Mouse (Mus musculus): ENCODE data around the gene Ppp3r1. TPM values are rescaled to one million over a fixed set of nuclear protein-coding genes. Genes with fewer than 3 reads are reported as not detected.

Gene Ppp3r1
- polyA plus RNA-seq, 1 experiment from 2014 or later = 37.6 TPM

GRCm38 (mm10) chr11:17170938-17171729, 12.1 kb downstream of the Ppp3r1 start:
- whole genome bisulfite sequencing (ENCODE audit: insufficient replicate concordance) = 78% methylated on average over 1 of the region's 1 CpGs
- no peak for DNase-seq
- no peak for ATAC-seq (ENCODE audit: low read depth)
- Histone ChIP-seq H3K9me3 (replicated peaks) (no peaks in the 10 kb centered on the region), H3K36me3 (peaks cover 7% of the 10 kb centered on the region; the same call in 1 of the 2 replicates), H3K27me3 (no peaks in the 10 kb centered on the region), H3K9ac (no peak overlapping the region), H3K4me2 (no peak overlapping the region), H3K27ac (no peak overlapping the region), H3K4me1 (replicated peaks) (peaks cover 47% of the 10 kb centered on the region), H3K4me3 (replicated peaks) (no peak overlapping the region)

- DNase-seq (no peak), ATAC-seq (ENCODE audit: low read depth) (no peak)
- no peaks in the 10 kb centered on the region for H3K27me3 ChIP-seq
- 88% methylated on average over 4 of the region's 4 CpGs for WGBS (ENCODE audit: insufficient replicate concordance)
- H3K9ac ChIP-seq = no peak overlapping the region
- H3K9me3 ChIP-seq (replicated peaks) = no peaks in the 10 kb centered on the region
- H3K4me1 ChIP-seq (replicated peaks) = peaks cover 39% of the 10 kb centered on the region
- peaks cover 7% of the 10 kb centered on the region; the same call in 1 of the 2 replicates for H3K36me3 ChIP-seq
- no peak overlapping the region for H3K27ac ChIP-seq
- no peak overlapping the region for H3K4me3 ChIP-seq (replicated peaks)
- H3K4me2 ChIP-seq = no peak overlapping the region
Measured at GRCm38 (mm10) chr11:17172300-17172699, 13.2 kb downstream of the Ppp3r1 start.

- no peaks in the 10 kb centered on the region for H3K27me3 ChIP-seq
- no peaks in the 10 kb centered on the region for H3K9me3 ChIP-seq (replicated peaks)
- 59% methylated on average over 1 of the region's 1 CpGs for WGBS (ENCODE audit: insufficient replicate concordance)
- peaks cover 7% of the 10 kb centered on the region; the same call in 1 of the 2 replicates for H3K36me3 ChIP-seq
- no peak overlapping the region for H3K4me2 ChIP-seq
- no peak overlapping the region for H3K4me3 ChIP-seq (replicated peaks)
- H3K27ac ChIP-seq = no peak overlapping the region
- peaks cover 11% of the 10 kb centered on the region for H3K4me1 ChIP-seq (replicated peaks)
- no peak overlapping the region for H3K9ac ChIP-seq
- no peak for DNase-seq
- ATAC-seq (ENCODE audit: low read depth) = no peak
Measured at GRCm38 (mm10) chr11:17176638-17177037, 17.6 kb downstream of the Ppp3r1 start.

- no peak overlapping the region for H3K4me2 ChIP-seq
- no peak overlapping the region for H3K4me3 ChIP-seq (replicated peaks)
- H3K9ac ChIP-seq = no peak overlapping the region
- ATAC-seq (ENCODE audit: low read depth) (no peak), DNase-seq (no peak)
- no peak overlapping the region for H3K27ac ChIP-seq
- WGBS (ENCODE audit: insufficient replicate concordance) = 47% methylated on average over 3 of the region's 3 CpGs
- H3K9me3 ChIP-seq (replicated peaks) = no peaks in the 10 kb centered on the region
- H3K36me3 ChIP-seq = peaks cover 3% of the 10 kb centered on the region; the same call in 1 of the 2 replicates
- no peaks in the 10 kb centered on the region for H3K27me3 ChIP-seq
- peaks cover 10% of the 10 kb centered on the region for H3K4me1 ChIP-seq (replicated peaks)
Measured at GRCm38 (mm10) chr11:17180753-17181152, 21.7 kb downstream of the Ppp3r1 start.

GRCm38 (mm10) chr11:17181807-17182206, 22.7 kb downstream of the Ppp3r1 start, which contains the start of gene Wdr92:
Gene Wdr92 (plus strand): TSS chr11:17182107.
- Histone ChIP-seq H3K27me3 (no peaks in the 10 kb centered on the region), H3K4me2 (no peak within 1 kb of the TSS), H3K4me1 (replicated peaks) (peaks cover 10% of the 10 kb centered on the region), H3K4me3 (replicated peaks) (no peak within 1 kb of the TSS), H3K9ac (no peak within 1 kb of the TSS), H3K27ac (no peak within 1 kb of the TSS), H3K9me3 (replicated peaks) (no peaks in the 10 kb centered on the region), H3K36me3 (peaks cover 3% of the 10 kb centered on the region; the same call in 1 of the 2 replicates)
- DNase-seq = no peak
- ATAC-seq (ENCODE audit: low read depth) = no peak
- 82% methylated on average over 3 of the region's 3 CpGs for WGBS (ENCODE audit: insufficient replicate concordance)

GRCm38 (mm10) chr11:17183165-17183564, 24.1 kb downstream of the Ppp3r1 start:
- Histone ChIP-seq H3K9me3 (replicated peaks) (no peaks in the 10 kb centered on the region), H3K4me2 (no peak overlapping the region), H3K27me3 (no peaks in the 10 kb centered on the region), H3K9ac (no peak overlapping the region), H3K36me3 (peaks cover 3% of the 10 kb centered on the region; the same call in 1 of the 2 replicates), H3K4me3 (replicated peaks) (no peak overlapping the region), H3K27ac (no peak overlapping the region), H3K4me1 (replicated peaks) (peaks cover 10% of the 10 kb centered on the region)
- 73% methylated on average over 2 of the region's 2 CpGs for WGBS (ENCODE audit: insufficient replicate concordance)
- ATAC-seq (ENCODE audit: low read depth) (no peak), DNase-seq (no peak)

- H3K4me1 ChIP-seq (replicated peaks) = 0 out of 2 replicates have a peak, but pooled peaks cover 3% of the 10 kb centered on the region
- H3K36me3 ChIP-seq = peaks cover under 1% of the 10 kb centered on the region; the same call in 1 of the 2 replicates
- H3K4me2 ChIP-seq = no peak overlapping the region
- H3K4me3 ChIP-seq (replicated peaks) = no peak overlapping the region
- no peaks in the 10 kb centered on the region for H3K27me3 ChIP-seq
- no peak overlapping the region for H3K27ac ChIP-seq
- DNase-seq (no peak), ATAC-seq (ENCODE audit: low read depth) (no peak)
- WGBS (ENCODE audit: insufficient replicate concordance) = 66% methylated on average over 3 of the region's 3 CpGs
- no peaks in the 10 kb centered on the region for H3K9me3 ChIP-seq (replicated peaks)
- no peak overlapping the region for H3K9ac ChIP-seq
Measured at GRCm38 (mm10) chr11:17187649-17188048, 28.6 kb downstream of the Ppp3r1 start.

GRCm38 (mm10) chr11:17188786-17189185, 29.7 kb downstream of the Ppp3r1 start:
- ATAC-seq (ENCODE audit: low read depth) (no peak), DNase-seq (no peak)
- Histone ChIP-seq H3K4me3 (replicated peaks) (no peak overlapping the region), H3K36me3 (no peaks in the 10 kb centered on the region), H3K27me3 (no peaks in the 10 kb centered on the region), H3K9me3 (replicated peaks) (no peaks in the 10 kb centered on the region), H3K27ac (no peak overlapping the region), H3K4me2 (no peak overlapping the region), H3K4me1 (replicated peaks) (0 out of 2 replicates have a peak, but pooled peaks cover 3% of the 10 kb centered on the region), H3K9ac (no peak overlapping the region)
- 86% methylated on average over 3 of the region's 3 CpGs for WGBS (ENCODE audit: insufficient replicate concordance)

GRCm38 (mm10) chr11:17192151-17192844, 33.2 kb downstream of the Ppp3r1 start:
- Histone ChIP-seq H3K4me3 (replicated peaks) (no peak overlapping the region), H3K9me3 (replicated peaks) (no peaks in the 10 kb centered on the region), H3K4me1 (replicated peaks) (no peaks in the 10 kb centered on the region), H3K4me2 (no peak overlapping the region), H3K27me3 (no peaks in the 10 kb centered on the region), H3K36me3 (peaks cover 32% of the 10 kb centered on the region), H3K9ac (no peak overlapping the region), H3K27ac (no peak overlapping the region)
- 74% methylated on average over 9 of the region's 9 CpGs for WGBS (ENCODE audit: insufficient replicate concordance)
- ATAC-seq (ENCODE audit: low read depth) = no peak
- no peak for DNase-seq

GRCm38 (mm10) chr11:17199170-17199569, 40.1 kb downstream of the Ppp3r1 start:
- no peak for ATAC-seq (ENCODE audit: low read depth)
- DNase-seq = no peak
- Histone ChIP-seq H3K27ac (no peak overlapping the region), H3K4me3 (replicated peaks) (no peak overlapping the region), H3K4me1 (replicated peaks) (no peaks in the 10 kb centered on the region), H3K4me2 (no peak overlapping the region), H3K27me3 (no peaks in the 10 kb centered on the region), H3K9me3 (replicated peaks) (no peaks in the 10 kb centered on the region), H3K36me3 (peaks cover 73% of the 10 kb centered on the region), H3K9ac (no peak overlapping the region)
- WGBS (ENCODE audit: insufficient replicate concordance) = 73% methylated on average over 5 of the region's 5 CpGs

GRCm38 (mm10) chr11:17199840-17200501, 40.9 kb downstream of the Ppp3r1 start:
- Histone ChIP-seq H3K9me3 (replicated peaks) (no peaks in the 10 kb centered on the region), H3K27me3 (no peaks in the 10 kb centered on the region), H3K36me3 (peaks cover 65% of the 10 kb centered on the region), H3K4me2 (no peak overlapping the region), H3K27ac (no peak overlapping the region), H3K4me1 (replicated peaks) (no peaks in the 10 kb centered on the region), H3K4me3 (replicated peaks) (no peak overlapping the region), H3K9ac (no peak overlapping the region)
- ATAC-seq (ENCODE audit: low read depth) = no peak
- WGBS (ENCODE audit: insufficient replicate concordance) = 75% methylated on average over 3 of the region's 3 CpGs
- no peak for DNase-seq

Measured in liver, embryonic 13.5 days (tissue).